Mouse (Mus musculus): ENCODE measurements around the gene Smok3a.

- TF ChIP-seq CTCF (conservative IDR thresholded peaks at IDR 0.05; ENCODE audit: low read length) = no peak
- TF ChIP-seq POU5F1 (IDR thresholded peaks at IDR 0.05; ENCODE audit: borderline replicate concordance, low read length) = no peak
- TF ChIP-seq NANOG (IDR thresholded peaks at IDR 0.05; ENCODE audit: borderline replicate concordance, low read length) = no peak
These were observed 43.8 kb upstream of the Smok3a start for GRCm38 (mm10) chr5:137977291-137977690.

All from E14TG2a.4 (cell line).